Mouse (Mus musculus): ENCODE measurements around the gene Mef2d. TPM values are rescaled to one million over a fixed set of nuclear protein-coding genes. Genes with fewer than 3 reads are reported as not detected.

The Mef2d gene
- 36.8 and 41.7 TPM in 2 replicates for polyA plus RNA-seq (2014; fragmentation: Nextera tagmentation; extraction: Ambion mirVana)

- Histone ChIP-seq H3K4me3 (ENCODE audit: low read depth, low read length) (peak within 1 kb of the TSS; percentile 85), H3K4me2 (ENCODE audit: low read depth, low read length) (peak within 1 kb of the TSS; percentile 95), H3K9me3 (ENCODE audit: control insufficient read depth, low read length) (no peaks in the 10 kb centered on the region), H3K36me3 (ENCODE audit: control insufficient read depth, insufficient read depth, low read length) (no peaks in the 10 kb centered on the region), H3K27ac (replicated peaks; ENCODE audit: low read depth, low read length) (peak within 1 kb of the TSS; percentile 99), H3K4me1 (ENCODE audit: control insufficient read depth, insufficient read depth, low read length) (peaks cover 55% of the 10 kb centered on the region), H3K9ac (ENCODE audit: low read depth, low read length) (peak within 1 kb of the TSS; percentile 90), H3K27me3 (replicated peaks; ENCODE audit: control insufficient read depth, insufficient read depth, low read length) (no peaks in the 10 kb centered on the region)
- DNase-seq (ENCODE audit: low spot score): peak; percentile 98
- WGBS: 1% methylated on average over 31 of the region's 52 CpGs
- ATAC-seq (ENCODE audit: low read depth): peak; percentile 88
Observed at GRCm38 (mm10) chr3:88141787-88142523, at the start of gene Mef2d. TSS of gene Mef2d (plus strand) at chr3:88142372.

DNA sequence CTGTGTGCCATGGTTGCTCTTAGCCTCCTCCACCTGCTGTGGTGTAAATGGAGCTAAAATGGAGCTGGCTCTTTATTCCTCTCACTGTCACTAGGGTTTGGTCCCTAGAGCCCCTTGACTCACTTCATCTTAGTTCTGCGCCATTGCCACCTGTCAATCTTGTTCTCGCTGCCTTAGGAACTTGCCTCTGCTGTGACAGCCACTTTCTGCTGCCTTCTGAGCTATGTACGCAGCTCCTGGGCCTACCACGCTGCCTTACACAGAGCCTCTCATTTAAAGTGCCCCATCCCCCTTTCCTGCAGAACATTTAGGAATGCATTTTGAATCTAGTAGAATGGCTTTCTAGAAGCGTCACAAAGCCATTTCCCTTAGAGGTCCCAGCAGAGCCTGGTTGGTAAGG is 48.0 kb upstream of the Mef2d start:
- no peak overlapping the region for H3K9ac ChIP-seq (ENCODE audit: low read depth, low read length)
- H3K36me3 ChIP-seq (ENCODE audit: control insufficient read depth, insufficient read depth, low read length): peaks cover 84% of the 10 kb centered on the region

GRCm38 (mm10) chr3:88097666-88098065 is 44.5 kb upstream of the Mef2d start:
- DNase-seq (ENCODE audit: low spot score): no peak
- H3K36me3 ChIP-seq (ENCODE audit: control insufficient read depth, insufficient read depth, low read length): peaks cover 73% of the 10 kb centered on the region
- no peak overlapping the region for H3K27ac ChIP-seq (replicated peaks; ENCODE audit: low read depth, low read length)
- H3K4me1 ChIP-seq (ENCODE audit: control insufficient read depth, insufficient read depth, low read length): no peaks in the 10 kb centered on the region
- H3K9me3 ChIP-seq (ENCODE audit: control insufficient read depth, low read length): no peaks in the 10 kb centered on the region
- WGBS: 83% methylated on average over 6 of the region's 6 CpGs
- no peak for ATAC-seq (ENCODE audit: low read depth)
- H3K9ac ChIP-seq (ENCODE audit: low read depth, low read length): no peak overlapping the region
- no peaks in the 10 kb centered on the region for H3K27me3 ChIP-seq (replicated peaks; ENCODE audit: control insufficient read depth, insufficient read depth, low read length)
- H3K4me3 ChIP-seq (ENCODE audit: low read depth, low read length): no peak overlapping the region
- H3K4me2 ChIP-seq (ENCODE audit: low read depth, low read length): no peak overlapping the region

More for the DNA sequence above, 48.0 kb upstream of the Mef2d start:
- DNase-seq (ENCODE audit: low spot score) (no peak), ATAC-seq (ENCODE audit: low read depth) (no peak)
- H3K9me3 ChIP-seq (ENCODE audit: control insufficient read depth, low read length): no peaks in the 10 kb centered on the region
- no peak overlapping the region for H3K4me3 ChIP-seq (ENCODE audit: low read depth, low read length)
- H3K4me2 ChIP-seq (ENCODE audit: low read depth, low read length): no peak overlapping the region
- no peak overlapping the region for H3K27ac ChIP-seq (replicated peaks; ENCODE audit: low read depth, low read length)
- no peaks in the 10 kb centered on the region for H3K27me3 ChIP-seq (replicated peaks; ENCODE audit: control insufficient read depth, insufficient read depth, low read length)
- 80% methylated on average over 5 of the region's 5 CpGs for whole genome bisulfite sequencing
- no peaks in the 10 kb centered on the region for H3K4me1 ChIP-seq (ENCODE audit: control insufficient read depth, insufficient read depth, low read length)

- Histone ChIP-seq H3K4me2 (ENCODE audit: low read depth, low read length) (no peak overlapping the region), H3K9ac (ENCODE audit: low read depth, low read length) (no peak overlapping the region), H3K9me3 (ENCODE audit: control insufficient read depth, low read length) (no peaks in the 10 kb centered on the region), H3K27ac (replicated peaks; ENCODE audit: low read depth, low read length) (no peak overlapping the region), H3K27me3 (replicated peaks; ENCODE audit: control insufficient read depth, insufficient read depth, low read length) (no peaks in the 10 kb centered on the region), H3K36me3 (ENCODE audit: control insufficient read depth, insufficient read depth, low read length) (peaks cover 74% of the 10 kb centered on the region), H3K4me3 (ENCODE audit: low read depth, low read length) (no peak overlapping the region), H3K4me1 (ENCODE audit: control insufficient read depth, insufficient read depth, low read length) (no peaks in the 10 kb centered on the region)
- DNase-seq (ENCODE audit: low spot score) (peak; percentile 10), ATAC-seq (ENCODE audit: low read depth) (no peak)
- 77% methylated on average over 3 of the region's 3 CpGs for WGBS
Observed at GRCm38 (mm10) chr3:88100251-88100650, 41.9 kb upstream of the Mef2d start.

DNA sequence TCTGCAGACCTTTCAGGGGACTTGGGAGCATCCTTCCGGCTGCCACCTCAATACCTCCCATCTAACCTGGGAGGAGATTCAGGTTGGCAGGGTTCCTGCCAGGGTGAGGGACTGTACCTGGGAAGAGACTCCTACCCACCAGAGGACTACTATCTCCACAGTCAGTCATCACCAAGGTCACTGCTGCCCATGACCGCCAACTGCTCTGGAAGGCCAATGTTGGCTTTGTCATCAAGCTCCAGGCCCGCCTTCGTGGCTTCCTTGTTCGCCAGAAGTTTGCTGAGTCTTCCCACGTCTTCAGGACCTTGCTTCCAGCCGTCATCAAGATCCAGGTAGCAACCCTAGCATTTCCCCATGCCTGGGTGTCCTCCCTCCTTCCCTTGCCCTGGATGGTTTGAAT is 40.4 kb upstream of the Mef2d start:
- Histone ChIP-seq H3K4me2 (ENCODE audit: low read depth, low read length) (no peak overlapping the region), H3K9me3 (ENCODE audit: control insufficient read depth, low read length) (no peaks in the 10 kb centered on the region), H3K4me1 (ENCODE audit: control insufficient read depth, insufficient read depth, low read length) (no peaks in the 10 kb centered on the region), H3K27me3 (replicated peaks; ENCODE audit: control insufficient read depth, insufficient read depth, low read length) (no peaks in the 10 kb centered on the region), H3K36me3 (ENCODE audit: control insufficient read depth, insufficient read depth, low read length) (peaks cover 78% of the 10 kb centered on the region), H3K9ac (ENCODE audit: low read depth, low read length) (no peak overlapping the region), H3K27ac (replicated peaks; ENCODE audit: low read depth, low read length) (no peak overlapping the region), H3K4me3 (ENCODE audit: low read depth, low read length) (no peak overlapping the region)
- WGBS: 91% methylated on average over 7 of the region's 7 CpGs
- no peak for ATAC-seq (ENCODE audit: low read depth)
- no peak for DNase-seq (ENCODE audit: low spot score)

- Histone ChIP-seq H3K9me3 (ENCODE audit: control insufficient read depth, low read length) (no peaks in the 10 kb centered on the region), H3K27ac (replicated peaks; ENCODE audit: low read depth, low read length) (0 out of 2 replicates have a peak overlapping the region, but pooled peaks have one; percentile 39), H3K4me1 (ENCODE audit: control insufficient read depth, insufficient read depth, low read length) (no peaks in the 10 kb centered on the region), H3K36me3 (ENCODE audit: control insufficient read depth, insufficient read depth, low read length) (peaks cover 75% of the 10 kb centered on the region), H3K9ac (ENCODE audit: low read depth, low read length) (no peak overlapping the region), H3K4me2 (ENCODE audit: low read depth, low read length) (no peak overlapping the region), H3K4me3 (ENCODE audit: low read depth, low read length) (no peak overlapping the region), H3K27me3 (replicated peaks; ENCODE audit: control insufficient read depth, insufficient read depth, low read length) (no peaks in the 10 kb centered on the region)
- WGBS: 84% methylated on average over 6 of the region's 6 CpGs
- ATAC-seq (ENCODE audit: low read depth): no peak
- no peak for DNase-seq (ENCODE audit: low spot score)
Observed at GRCm38 (mm10) chr3:88102196-88102595, 40.0 kb upstream of the Mef2d start.

- H3K27ac ChIP-seq (replicated peaks; ENCODE audit: low read depth, low read length): 0 out of 2 replicates have a peak overlapping the region, but pooled peaks have one; percentile 39
- ATAC-seq (ENCODE audit: low read depth) (no peak), DNase-seq (ENCODE audit: low spot score) (no peak)
- WGBS: 82% methylated on average over 6 of the region's 6 CpGs
- H3K4me1 ChIP-seq (ENCODE audit: control insufficient read depth, insufficient read depth, low read length): no peaks in the 10 kb centered on the region
- no peak overlapping the region for H3K9ac ChIP-seq (ENCODE audit: low read depth, low read length)
- H3K9me3 ChIP-seq (ENCODE audit: control insufficient read depth, low read length): no peaks in the 10 kb centered on the region
- H3K4me3 ChIP-seq (ENCODE audit: low read depth, low read length): no peak overlapping the region
- H3K36me3 ChIP-seq (ENCODE audit: control insufficient read depth, insufficient read depth, low read length): peaks cover 77% of the 10 kb centered on the region
- H3K27me3 ChIP-seq (replicated peaks; ENCODE audit: control insufficient read depth, insufficient read depth, low read length): no peaks in the 10 kb centered on the region
- H3K4me2 ChIP-seq (ENCODE audit: low read depth, low read length): no peak overlapping the region
Observed at GRCm38 (mm10) chr3:88102611-88103010, 39.6 kb upstream of the Mef2d start.

DNA sequence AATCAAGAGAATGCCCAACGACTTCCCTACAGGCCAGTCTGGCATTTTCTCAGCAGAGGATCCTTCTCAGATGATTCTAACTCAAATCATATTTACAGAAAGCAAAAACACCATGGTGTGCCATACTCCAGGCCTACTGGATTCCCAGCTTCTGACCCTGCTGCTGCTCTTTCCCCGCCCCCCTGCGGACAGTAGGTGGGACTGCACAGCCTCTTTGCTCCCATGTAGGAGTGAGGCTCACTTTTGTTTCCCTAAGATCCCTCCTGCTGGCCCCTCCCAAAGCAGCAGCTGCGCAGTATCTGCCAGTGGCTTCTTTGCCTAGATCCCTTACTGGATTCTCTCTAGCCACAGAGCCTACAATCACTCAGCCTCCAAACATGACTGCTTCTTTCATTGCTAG is 36.0 kb upstream of the Mef2d start:
- ATAC-seq (ENCODE audit: low read depth): no peak
- Histone ChIP-seq H3K9ac (ENCODE audit: low read depth, low read length) (no peak overlapping the region), H3K4me2 (ENCODE audit: low read depth, low read length) (no peak overlapping the region), H3K9me3 (ENCODE audit: control insufficient read depth, low read length) (no peaks in the 10 kb centered on the region), H3K27me3 (replicated peaks; ENCODE audit: control insufficient read depth, insufficient read depth, low read length) (no peaks in the 10 kb centered on the region), H3K27ac (replicated peaks; ENCODE audit: low read depth, low read length) (no peak overlapping the region), H3K4me1 (ENCODE audit: control insufficient read depth, insufficient read depth, low read length) (no peaks in the 10 kb centered on the region), H3K4me3 (ENCODE audit: low read depth, low read length) (no peak overlapping the region), H3K36me3 (ENCODE audit: control insufficient read depth, insufficient read depth, low read length) (peaks cover 83% of the 10 kb centered on the region; the same call in 1 of the 2 replicates)
- DNase-seq (ENCODE audit: low spot score): no peak
- 88% methylated on average over 4 of the region's 4 CpGs for WGBS

DNA sequence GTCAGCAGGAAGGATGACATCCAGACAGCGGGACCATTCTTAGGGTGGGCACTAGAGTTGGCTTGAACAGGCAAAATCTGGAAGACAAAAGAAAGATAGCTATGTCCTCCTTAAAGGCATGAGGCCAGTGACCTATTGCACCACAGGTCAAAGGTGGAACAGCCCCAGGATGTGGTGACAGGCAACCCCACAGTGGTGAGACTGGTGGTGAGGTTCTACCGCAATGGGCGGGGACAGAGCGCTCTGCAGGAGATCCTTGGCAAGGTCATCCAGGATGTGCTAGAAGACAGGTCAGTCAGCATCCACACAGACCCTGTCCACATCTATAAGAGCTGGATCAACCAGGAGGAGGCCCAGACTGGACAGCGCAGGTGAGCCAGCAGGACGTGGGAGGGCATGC is 33.0 kb upstream of the Mef2d start:
- H3K9ac ChIP-seq (ENCODE audit: low read depth, low read length): no peak overlapping the region
- no peaks in the 10 kb centered on the region for H3K27me3 ChIP-seq (replicated peaks; ENCODE audit: control insufficient read depth, insufficient read depth, low read length)
- ATAC-seq (ENCODE audit: low read depth) (no peak), DNase-seq (ENCODE audit: low spot score) (no peak)
- H3K4me2 ChIP-seq (ENCODE audit: low read depth, low read length): no peak overlapping the region
- H3K27ac ChIP-seq (replicated peaks; ENCODE audit: low read depth, low read length): no peak overlapping the region
- 97% methylated on average over 6 of the region's 6 CpGs for WGBS
- peaks cover 78% of the 10 kb centered on the region for H3K36me3 ChIP-seq (ENCODE audit: control insufficient read depth, insufficient read depth, low read length)
- no peaks in the 10 kb centered on the region for H3K4me1 ChIP-seq (ENCODE audit: control insufficient read depth, insufficient read depth, low read length)
- no peak overlapping the region for H3K4me3 ChIP-seq (ENCODE audit: low read depth, low read length)
- no peaks in the 10 kb centered on the region for H3K9me3 ChIP-seq (ENCODE audit: control insufficient read depth, low read length)
